Mouse (Mus musculus) heart, postnatal 0 days (tissue): Measurements from ENCODE around the gene Snrnp70.

Experiments used
- CTCF ChIP-seq: IDR thresholded peaks from 2 replicates; pipeline ENCODE4 v1.5.1; 2016; ENCODE audit warnings: antibody characterized with exemption, control low read depth, low read depth
- EP300 ChIP-seq: IDR thresholded peaks from 2 replicates; pipeline ENCODE4 v1.6.1; 2016; ENCODE audit warnings: antibody characterized with exemption, low read depth

DNA sequence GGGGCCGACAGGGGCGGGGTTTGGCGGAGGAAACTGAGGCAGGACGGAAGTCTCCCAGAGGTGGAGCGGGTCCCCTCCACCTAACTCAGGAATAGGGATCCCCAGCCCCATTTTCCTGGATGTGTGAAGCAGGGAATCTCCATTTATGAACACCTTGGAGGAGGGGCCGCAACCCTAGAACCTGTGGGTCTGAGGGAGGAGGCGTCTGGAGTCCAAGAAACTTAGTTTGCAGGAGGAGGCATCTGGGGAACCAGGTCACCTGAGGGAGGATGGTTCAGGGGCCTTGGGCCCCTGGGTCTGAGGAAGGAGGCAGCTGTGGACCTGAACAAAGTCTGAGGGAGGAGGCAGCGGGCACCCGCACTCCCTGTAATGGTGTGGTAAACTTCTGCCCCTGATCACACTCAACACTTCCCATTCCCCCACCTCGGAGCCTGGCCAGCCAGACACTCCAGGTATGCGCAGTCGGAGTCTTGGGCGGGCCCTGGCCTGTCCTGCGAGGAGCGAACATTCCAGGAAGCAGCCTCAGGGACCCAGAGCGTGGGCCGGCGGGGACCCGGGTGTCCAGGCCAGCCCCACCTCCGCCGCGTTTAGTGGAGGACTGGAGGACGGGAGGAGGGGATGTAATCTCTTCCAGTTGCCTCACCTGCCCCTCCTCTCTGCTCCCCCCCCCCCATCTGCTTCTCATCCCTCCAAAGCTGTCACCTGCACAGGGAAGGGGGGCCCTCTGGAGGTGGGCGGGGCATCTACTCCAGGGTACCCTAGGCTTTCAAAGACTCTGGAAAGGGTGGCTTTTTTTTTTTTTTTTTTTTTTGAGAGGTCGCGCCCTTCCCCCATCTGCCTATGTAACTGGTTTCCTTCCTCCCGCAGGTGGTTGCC is 18.6 kb upstream of the Snrnp70 start:
- no peak for TF ChIP-seq CTCF
- no peak for TF ChIP-seq EP300
